Mouse (Mus musculus) liver, embryonic 14.5 days (tissue): ENCODE measurements around the gene Bfsp2.

Experiments
- CTCF ChIP-seq: IDR thresholded peaks from 2 replicates; pipeline ENCODE4 v1.5.1; 2016; ENCODE audit warnings: antibody characterized with exemption, low read depth, control low read depth
- EP300 ChIP-seq: IDR thresholded peaks from 2 replicates; pipeline ENCODE4 v1.6.1; 2016; ENCODE audit warnings: antibody characterized with exemption, low read depth

GRCm38 (mm10) chr9:103403331-103403973, 76.8 kb downstream of the Bfsp2 start:
- TF ChIP-seq CTCF = no peak
- no peak for TF ChIP-seq EP300
